Mouse (Mus musculus) spleen, adult 18-20 months (tissue): ENCODE data around the gene Tiam1.

Source experiments
- DNase-seq, 2 experiments: peaks; one replicate each; pipeline ENCODE4 v3.0.0; 2022; ENCODE audit warnings: mixed read lengths in 2 of 2

Gene Tiam1

GRCm38 (mm10) chr16:89948040-89948439 is 195.5 kb downstream of the Tiam1 start:
- DNase-seq, result no peak

- DNase-seq, result no peak
These were observed 196.8 kb downstream of the Tiam1 start for GRCm38 (mm10) chr16:89946816-89947215.

- no peak for DNase-seq
These were observed 198.8 kb downstream of the Tiam1 start for GRCm38 (mm10) chr16:89944604-89945283.

GRCm38 (mm10) chr16:89944050-89944449 is 199.5 kb downstream of the Tiam1 start:
- no peak for DNase-seq

- peak in 1 of 2 experiments; percentile 13 for DNase-seq
These were observed 200.2 kb downstream of the Tiam1 start for GRCm38 (mm10) chr16:89943267-89943971.

- no peak for DNase-seq
These were observed 202.9 kb downstream of the Tiam1 start for GRCm38 (mm10) chr16:89940696-89941095.

- DNase-seq, result peak in 1 of 2 experiments; percentile 15
These were observed 205.3 kb downstream of the Tiam1 start for GRCm38 (mm10) chr16:89938277-89938676.

GRCm38 (mm10) chr16:89936571-89936970 is 207.0 kb downstream of the Tiam1 start:
- no peak for DNase-seq

GRCm38 (mm10) chr16:89935398-89935797 is 208.2 kb downstream of the Tiam1 start:
- no peak for DNase-seq

GRCm38 (mm10) chr16:89934616-89935015 is 209.0 kb downstream of the Tiam1 start:
- DNase-seq, result no peak

- no peak for DNase-seq
These were observed 209.6 kb downstream of the Tiam1 start for GRCm38 (mm10) chr16:89933976-89934375.

- DNase-seq, result no peak
These were observed 215.0 kb downstream of the Tiam1 start for GRCm38 (mm10) chr16:89928611-89929010.

- DNase-seq, result no peak
These were observed 219.2 kb downstream of the Tiam1 start for GRCm38 (mm10) chr16:89924249-89924890.

GRCm38 (mm10) chr16:89923311-89923710 is 220.3 kb downstream of the Tiam1 start:
- DNase-seq, result no peak

- DNase-seq, result no peak
These were observed 221.1 kb downstream of the Tiam1 start for GRCm38 (mm10) chr16:89922458-89922857.

- no peak for DNase-seq
These were observed 222.2 kb downstream of the Tiam1 start for GRCm38 (mm10) chr16:89921370-89921769.

- no peak for DNase-seq
These were observed 223.2 kb downstream of the Tiam1 start for GRCm38 (mm10) chr16:89920417-89920816.

- no peak for DNase-seq
These were observed 226.2 kb downstream of the Tiam1 start for GRCm38 (mm10) chr16:89917404-89917803.

GRCm38 (mm10) chr16:89914946-89915345 is 228.6 kb downstream of the Tiam1 start:
- no peak for DNase-seq

- DNase-seq, result no peak
These were observed 230.7 kb downstream of the Tiam1 start for GRCm38 (mm10) chr16:89912686-89913375.

- DNase-seq, result no peak
These were observed 234.0 kb downstream of the Tiam1 start for GRCm38 (mm10) chr16:89909393-89910068.

- DNase-seq, result no peak
These were observed 235.9 kb downstream of the Tiam1 start for GRCm38 (mm10) chr16:89907651-89908050.

GRCm38 (mm10) chr16:89906909-89907308 is 236.7 kb downstream of the Tiam1 start:
- no peak for DNase-seq
